Mouse (Mus musculus) MEL (cell line): Measurements from ENCODE around the gene Zfp398. TPM values are rescaled to one million over a fixed set of nuclear protein-coding genes. Genes with fewer than 3 reads are reported as not detected.

Experiments used
- DNase-seq: peaks from one replicate; pipeline ENCODE4 v3.0.0; 2011; ENCODE audit warnings: low read depth, low spot score
- H3K27ac ChIP-seq: 2 replicates; pipeline ENCODE4 v1.5.1; 2012; ENCODE audit warnings: low read depth, mild to moderate bottlenecking, control low read depth, low read length, moderate library complexity; ENCODE audit not compliant: control insufficient read depth
- H3K27me3 ChIP-seq, 2 experiments: fragments of 150-350 bp in 1 of 2; sonication (generic) in 1 of 2; 2 replicates each; pipeline ENCODE4 v1.6.1; 2012; ENCODE audit warnings: low read length in 2 of 2, mild to moderate bottlenecking in 2 of 2, improper control_type of control experiment in 1 of 2, moderate library complexity in 1 of 2; ENCODE audit not compliant: insufficient read depth in 2 of 2, control insufficient read depth in 1 of 2
- H3K36me3 ChIP-seq, 2 experiments: 2 replicates each; pipeline ENCODE4 v1.6.1; 2012 to 2014; ENCODE audit warnings: low read length in 2 of 2, improper control_type of control experiment in 1 of 2, inconsistent platforms in 1 of 2, mild to moderate bottlenecking in 1 of 2; ENCODE audit not compliant: insufficient read depth in 2 of 2, control insufficient read depth in 1 of 2
- H3K4me1 ChIP-seq, 2 experiments: fragments of 150-350 bp in 1 of 2; sonication (generic) in 1 of 2; 2 replicates each; pipeline ENCODE4 v1.6.1; 2012; ENCODE audit warnings: low read length in 2 of 2, improper control_type of control experiment in 1 of 2, mild to moderate bottlenecking in 1 of 2; ENCODE audit not compliant: insufficient read depth in 2 of 2, control insufficient read depth in 1 of 2
- H3K4me3 ChIP-seq, 2 experiments: fragments of 150-350 bp in 1 of 2; sonication (generic) in 1 of 2; 2 replicates each; pipeline ENCODE4 v1.5.1; 2012; ENCODE audit warnings: low read depth in 2 of 2, low read length in 2 of 2, mild to moderate bottlenecking in 2 of 2, moderate library complexity in 2 of 2, control low read depth in 1 of 2, improper control_type of control experiment in 1 of 2; ENCODE audit not compliant: control insufficient read depth in 1 of 2, insufficient read depth in 1 of 2
- H3K79me2 ChIP-seq: 2 replicates; pipeline ENCODE4 v1.6.1; 2012; ENCODE audit warnings: mild to moderate bottlenecking, low read length, moderate library complexity; ENCODE audit not compliant: control insufficient read depth, poor library complexity, insufficient read depth
- H3K9ac ChIP-seq: 2 replicates; pipeline ENCODE4 v1.6.1; 2012; ENCODE audit warnings: low read depth, mild to moderate bottlenecking, control low read depth, low read length, moderate library complexity; ENCODE audit not compliant: control insufficient read depth, poor library complexity, severe bottlenecking
- H3K9me3 ChIP-seq: fragments of 150-350 bp; sonication (generic); replicated peaks from 2 replicates; pipeline ENCODE4 v1.6.1; 2012; ENCODE audit warnings: mild to moderate bottlenecking, low read length, improper control_type of control experiment, moderate library complexity; ENCODE audit not compliant: insufficient read depth
- BHLHE40 ChIP-seq: IDR thresholded peaks from 2 replicates; pipeline ENCODE4 v1.6.1; 2012; ENCODE audit warnings: low read depth, mild to moderate bottlenecking, inconsistent platforms, low read length, improper control_type of control experiment, borderline replicate concordance
- CHD1 ChIP-seq: IDR thresholded peaks from 2 replicates; pipeline ENCODE4 v1.6.1; 2012; ENCODE audit warnings: low read depth, mild to moderate bottlenecking, inconsistent platforms, low read length, improper control_type of control experiment
- CHD2 ChIP-seq: IDR thresholded peaks from 2 replicates; pipeline ENCODE4 v1.6.1; 2011; ENCODE audit warnings: low read length, improper control_type of control experiment
- CTCF ChIP-seq, 3 experiments: IDR thresholded peaks in 2 of 3; conservative IDR thresholded peaks in 1 of 3; 2 replicates each; pipeline ENCODE4 v1.5.1; 2011 to 2012; ENCODE audit warnings: low read length in 3 of 3, low read depth in 2 of 3, mild to moderate bottlenecking in 2 of 3, improper control_type of control experiment in 1 of 3, inconsistent platforms in 1 of 3, mixed read lengths in 1 of 3, moderate library complexity in 1 of 3; ENCODE audit not compliant: control insufficient read depth in 1 of 3, insufficient read depth in 1 of 3, poor library complexity in 1 of 3, severe bottlenecking in 1 of 3
- E2F4 ChIP-seq: IDR thresholded peaks from 2 replicates; pipeline ENCODE4 v1.6.1; 2011; ENCODE audit warnings: low read depth, low read length, improper control_type of control experiment, borderline replicate concordance
- EP300 ChIP-seq, 2 experiments: IDR thresholded peaks; 2 replicates each; pipeline ENCODE4 v1.6.1; 2011; ENCODE audit warnings: improper control_type of control experiment in 2 of 2, low read length in 2 of 2, low read depth in 1 of 2, mild to moderate bottlenecking in 1 of 2
- ETS1 ChIP-seq: IDR thresholded peaks from 2 replicates; pipeline ENCODE4 v1.6.1; 2012; ENCODE audit warnings: low read depth, mild to moderate bottlenecking, inconsistent platforms, low read length, improper control_type of control experiment, moderate library complexity
- GABPA ChIP-seq: IDR thresholded peaks from 2 replicates; pipeline ENCODE4 v1.6.1; 2012; ENCODE audit warnings: low read depth, mild to moderate bottlenecking, inconsistent platforms, low read length, improper control_type of control experiment, moderate library complexity
- GATA1 ChIP-seq: IDR thresholded peaks from 2 replicates; pipeline ENCODE4 v1.6.1; 2011; ENCODE audit warnings: low read depth, low read length, improper control_type of control experiment
- JUND ChIP-seq: IDR thresholded peaks from 2 replicates; pipeline ENCODE4 v1.6.1; 2011; ENCODE audit warnings: low read depth, mild to moderate bottlenecking, improper control_type of control experiment, low read length
- KAT2A ChIP-seq: conservative IDR thresholded peaks from 2 replicates; pipeline ENCODE4 v1.6.1; 2012; ENCODE audit warnings: low read depth, low read length, improper control_type of control experiment, inconsistent platforms
- MAFK ChIP-seq: IDR thresholded peaks from 2 replicates; pipeline ENCODE4 v1.6.1; 2011; ENCODE audit warnings: low read depth, mild to moderate bottlenecking, low read length, improper control_type of control experiment, borderline replicate concordance
- MAX ChIP-seq: IDR thresholded peaks from 2 replicates; pipeline ENCODE4 v1.6.1; 2011; ENCODE audit warnings: low read length, improper control_type of control experiment
- MAZ ChIP-seq: IDR thresholded peaks from 2 replicates; pipeline ENCODE4 v1.6.1; 2012; ENCODE audit warnings: low read depth, mild to moderate bottlenecking, inconsistent platforms, low read length, improper control_type of control experiment
- MXI1 ChIP-seq: IDR thresholded peaks from 2 replicates; pipeline ENCODE4 v1.6.1; 2011; ENCODE audit warnings: mild to moderate bottlenecking, low read depth, low read length, improper control_type of control experiment
- MYB ChIP-seq: IDR thresholded peaks from 2 replicates; pipeline ENCODE4 v1.6.1; 2011; ENCODE audit warnings: mild to moderate bottlenecking, low read depth, low read length, improper control_type of control experiment
- MYC ChIP-seq: IDR thresholded peaks from 2 replicates; pipeline ENCODE4 v1.6.1; 2011; ENCODE audit warnings: low read depth, mild to moderate bottlenecking, low read length, improper control_type of control experiment, moderate library complexity
- NELFE ChIP-seq: IDR thresholded peaks from 2 replicates; pipeline ENCODE4 v1.6.1; 2011; ENCODE audit warnings: low read depth, low read length, improper control_type of control experiment
- NRF1 ChIP-seq: IDR thresholded peaks from 2 replicates; pipeline ENCODE4 v1.6.1; 2014; ENCODE audit warnings: low read depth, mild to moderate bottlenecking, inconsistent platforms, low read length, improper control_type of control experiment, moderate library complexity; ENCODE audit not compliant: poor library complexity, insufficient read depth, severe bottlenecking
- POLR2A ChIP-seq, 2 experiments: IDR thresholded peaks; 2 replicates each; pipeline ENCODE4 v1.6.1; 2011 to 2012; ENCODE audit warnings: low read length in 2 of 2, mild to moderate bottlenecking in 2 of 2, control low read depth in 1 of 2, improper control_type of control experiment in 1 of 2, low read depth in 1 of 2, moderate library complexity in 1 of 2; ENCODE audit not compliant: control insufficient read depth in 1 of 2, insufficient read depth in 1 of 2, poor library complexity in 1 of 2
- POLR2AphosphoS2 ChIP-seq: IDR thresholded peaks from 2 replicates; pipeline ENCODE4 v1.6.1; 2011; ENCODE audit warnings: low read length, improper control_type of control experiment
- RAD21 ChIP-seq: IDR thresholded peaks from 2 replicates; pipeline ENCODE4 v1.6.1; 2011; ENCODE audit warnings: mild to moderate bottlenecking, low read depth, low read length, improper control_type of control experiment
- RCOR1 ChIP-seq: IDR thresholded peaks from 2 replicates; pipeline ENCODE4 v1.6.1; 2012; ENCODE audit warnings: low read depth, mild to moderate bottlenecking, inconsistent platforms, low read length, improper control_type of control experiment
- SIN3A ChIP-seq: IDR thresholded peaks from 2 replicates; pipeline ENCODE4 v1.6.1; 2012; ENCODE audit warnings: low read length, improper control_type of control experiment, inconsistent platforms
- TAL1 ChIP-seq: IDR thresholded peaks from 2 replicates; pipeline ENCODE4 v1.6.1; 2012; ENCODE audit warnings: mild to moderate bottlenecking, inconsistent platforms, low read length, moderate library complexity, mixed read lengths
- TBP ChIP-seq: IDR thresholded peaks from 2 replicates; pipeline ENCODE4 v1.8.0; 2011; ENCODE audit warnings: low read depth, low read length, improper control_type of control experiment
- TCF12 ChIP-seq: IDR thresholded peaks from 2 replicates; pipeline ENCODE4 v1.6.1; 2014; ENCODE audit warnings: low read depth, mild to moderate bottlenecking, inconsistent platforms, low read length, improper control_type of control experiment, moderate library complexity
- UBTF ChIP-seq: IDR thresholded peaks from 2 replicates; pipeline ENCODE4 v1.6.1; 2012; ENCODE audit warnings: low read depth, mild to moderate bottlenecking, inconsistent platforms, low read length, improper control_type of control experiment, moderate library complexity, borderline replicate concordance; ENCODE audit not compliant: insufficient read depth
- USF1 ChIP-seq: IDR thresholded peaks from 2 replicates; pipeline ENCODE4 v1.6.1; 2014; ENCODE audit warnings: low read depth, mild to moderate bottlenecking, inconsistent platforms, low read length, improper control_type of control experiment, moderate library complexity
- USF2 ChIP-seq, 2 experiments: IDR thresholded peaks; 2 replicates each; pipeline ENCODE4 v1.6.1; 2011 to 2012; ENCODE audit warnings: improper control_type of control experiment in 2 of 2, low read length in 2 of 2, borderline replicate concordance in 1 of 2, inconsistent platforms in 1 of 2, low read depth in 1 of 2, mild to moderate bottlenecking in 1 of 2; ENCODE audit not compliant: insufficient read depth in 1 of 2
- ZC3H11A ChIP-seq: IDR thresholded peaks from 2 replicates; pipeline ENCODE4 v1.6.1; 2012; ENCODE audit warnings: low read depth, mild to moderate bottlenecking, inconsistent platforms, low read length, improper control_type of control experiment
- ZKSCAN1 ChIP-seq: IDR thresholded peaks from 2 replicates; pipeline ENCODE4 v1.6.1; 2012; ENCODE audit warnings: low read depth, mild to moderate bottlenecking, inconsistent platforms, low read length, improper control_type of control experiment, moderate library complexity
- ZMIZ1 ChIP-seq: IDR thresholded peaks from 2 replicates; pipeline ENCODE4 v1.6.1; 2012; ENCODE audit warnings: low read depth, mild to moderate bottlenecking, inconsistent platforms, low read length, improper control_type of control experiment, moderate library complexity
- ZNF384 ChIP-seq: IDR thresholded peaks from 2 replicates; pipeline ENCODE4 v1.6.1; 2012; ENCODE audit warnings: low read depth, mild to moderate bottlenecking, inconsistent platforms, low read length, improper control_type of control experiment
- polyA plus RNA-seq, 2 experiments: library from polyadenylated mRNA; stranded (reverse) in 1 of 2; unstranded in 1 of 2; fragments of >175 nt in 1 of 2; fragments of >200 nt in 1 of 2; gene quantifications; 2 replicates each; pipeline versions ENCODE4 v1.2.1 to v1.2.4; 2012; ENCODE audit warnings: low replicate concordance in 2 of 2, low read depth in 1 of 2; ENCODE audit not compliant: insufficient read length in 2 of 2, insufficient read depth in 1 of 2, missing spikeins in 1 of 2
- total RNA-seq: library from RNA; depleted of rRNA; stranded (reverse); fragments of 300-350 nt; gene quantifications from 2 replicates; pipeline ENCODE4 v1.2.3, GENCODE M21; 2012

The Zfp398 gene
- total and polyA plus RNA-seq, 3 experiments: 4.7 to 9.5 TPM; not detected in 1

- Histone ChIP-seq H3K4me1 (peaks cover 0 to 3% of the 10 kb centered on the region in 2 experiments; a peak in 1 of 4 replicates), H3K4me3 (peak within 1 kb of the TSS; percentile 74 to 95), H3K27ac (peak within 1 kb of the TSS; percentile 4), H3K36me3 (peaks cover 0 to 8% of the 10 kb centered on the region in 2 experiments; a peak in 2 of 4 replicates), H3K27me3 (no peaks in the 10 kb centered on the region), H3K9me3 (no peaks in the 10 kb centered on the region), H3K9ac (peak within 1 kb of the TSS; percentile 89), H3K79me2 (no peaks in the 10 kb centered on the region; the same call in 1 of the 2 replicates)
- DNase-seq: peak; percentile 92
- TF ChIP-seq E2F4: no peak
- peak; percentile 59 for TF ChIP-seq TCF12
- peak; percentile 86; the same call in 1 of the 2 replicates for TF ChIP-seq MAZ
- TF ChIP-seq POLR2AphosphoS2: no peak; the same call in 1 of the 2 replicates
- TF ChIP-seq CTCF (IDR thresholded peaks at IDR 0.05 in 2 of 3, conservative IDR thresholded peaks at IDR 0.05 in 1 of 3; ENCODE audit: control insufficient read depth in 1 of 3, insufficient read depth in 1 of 3, low read depth in 2 of 3, low read length in 3 of 3, poor library complexity in 1 of 3, severe bottlenecking in 1 of 3): peak; percentile 77 to 98 (median 96)
- no peak for TF ChIP-seq MAFK
- TF ChIP-seq ETS1: no peak
- TF ChIP-seq ZMIZ1: no peak
- no peak for TF ChIP-seq USF1
- no peak for TF ChIP-seq USF2 (IDR thresholded peaks at IDR 0.05; ENCODE audit: borderline replicate concordance in 1 of 2, insufficient read depth in 1 of 2, low read depth in 1 of 2, low read length in 2 of 2)
- TF ChIP-seq GATA1: no peak
- peak; percentile 54 for TF ChIP-seq RAD21
- TF ChIP-seq KAT2A: no peak; the same call in 1 of the 2 replicates
- TF ChIP-seq JUND: no peak
- TF ChIP-seq ZKSCAN1: no peak
- no peak for TF ChIP-seq EP300 (IDR thresholded peaks at IDR 0.05; ENCODE audit: low read depth in 1 of 2, low read length in 2 of 2)
- TF ChIP-seq ZNF384: no peak
- peak; percentile 35; the same call in 1 of the 2 replicates for TF ChIP-seq TBP
- peak; percentile 72 for TF ChIP-seq NRF1
- TF ChIP-seq MXI1: peak; percentile 81
- peak; percentile 45 to 67; a peak in 2 of 4 replicates for TF ChIP-seq POLR2A (IDR thresholded peaks at IDR 0.05; ENCODE audit: control insufficient read depth in 1 of 2, insufficient read depth in 1 of 2, low read depth in 1 of 2, low read length in 2 of 2, poor library complexity in 1 of 2)
- TF ChIP-seq MAX: peak; percentile 51; the same call in 1 of the 2 replicates
- TF ChIP-seq BHLHE40: peak; percentile 31; the same call in 1 of the 2 replicates
- no peak for TF ChIP-seq MYB
- peak; percentile 61 for TF ChIP-seq SIN3A
- no peak for TF ChIP-seq TAL1
- TF ChIP-seq GABPA: no peak
- 0 out of 2 replicates have a peak, but pooled peaks have one; percentile 12 for TF ChIP-seq ZC3H11A
- TF ChIP-seq UBTF: no peak
- peak; percentile 43; the same call in 1 of the 2 replicates for TF ChIP-seq NELFE
- no peak for TF ChIP-seq RCOR1
- no peak for TF ChIP-seq CHD2
- TF ChIP-seq MYC: peak; percentile 30; the same call in 1 of the 2 replicates
- no peak for TF ChIP-seq CHD1
These were observed 5.1 kb upstream of the Zfp398 start, which contains the start of gene Zfp786 for GRCm38 (mm10) chr6:47830104-47831078. Gene Zfp786 (minus strand): TSS chr6:47830867.
